Mouse (Mus musculus) E14TG2a.4 (cell line): ENCODE measurements around the gene Map2k2.

Experiments
- H3K27me3 ChIP-seq: 2 replicates; pipeline ENCODE4 v1.6.1; 2014; ENCODE audit warnings: low read length, control low read depth; ENCODE audit not compliant: insufficient read depth
- H3K36me3 ChIP-seq: 2 replicates; pipeline ENCODE4 v1.6.1; 2014; ENCODE audit warnings: low read length, control low read depth; ENCODE audit not compliant: insufficient read depth
- H3K4me1 ChIP-seq: replicated peaks from 2 replicates; pipeline ENCODE4 v1.6.1; 2014; ENCODE audit warnings: low read depth, low read length, control low read depth
- H3K4me3 ChIP-seq: replicated peaks from 2 replicates; pipeline ENCODE4 v1.5.1; 2014; ENCODE audit warnings: mild to moderate bottlenecking, low read length
- H3K9me3 ChIP-seq: 2 replicates; pipeline ENCODE4 v1.6.1; 2014; ENCODE audit warnings: low read length, control low read depth
- CTCF ChIP-seq: conservative IDR thresholded peaks from 2 replicates; pipeline ENCODE4 v1.5.1; 2014; ENCODE audit warnings: low read length
- NANOG ChIP-seq: IDR thresholded peaks from 2 replicates; pipeline ENCODE4 v1.6.1; 2014; ENCODE audit warnings: borderline replicate concordance, low read length, mixed read lengths
- POU5F1 ChIP-seq: IDR thresholded peaks from 2 replicates; pipeline ENCODE4 v1.6.1; 2014; ENCODE audit warnings: low read length, borderline replicate concordance

Gene Map2k2

DNA sequence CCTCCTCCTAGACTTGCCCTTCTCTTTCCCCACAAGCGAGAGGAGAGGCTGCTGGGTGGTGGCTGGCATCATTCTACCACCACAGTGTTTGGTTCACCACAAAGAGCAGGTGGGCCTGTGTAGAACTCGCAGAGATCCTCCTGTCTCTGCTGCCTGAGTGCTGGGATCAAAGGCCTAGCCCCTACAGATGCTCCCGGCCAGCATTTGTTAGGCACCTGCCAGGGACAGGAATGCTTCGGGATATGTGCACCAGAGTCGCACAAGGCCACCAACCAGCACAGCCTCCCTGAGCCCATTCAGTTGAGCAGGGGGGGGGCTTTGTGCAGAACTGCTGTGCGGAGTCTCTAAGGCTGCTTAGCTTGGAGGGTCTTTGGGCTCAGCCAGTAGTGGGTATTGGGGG is 39.6 kb downstream of the Map2k2 start:
- Histone ChIP-seq H3K4me1 (peaks cover 97% of the 10 kb centered on the region), H3K4me3 (peak overlapping the region; percentile 92), H3K27me3 (no peaks in the 10 kb centered on the region), H3K36me3 (peaks cover 70% of the 10 kb centered on the region), H3K9me3 (no peaks in the 10 kb centered on the region)
- TF ChIP-seq POU5F1 = no peak
- no peak for TF ChIP-seq CTCF
- no peak for TF ChIP-seq NANOG

- TF ChIP-seq CTCF = no peak
- TF ChIP-seq POU5F1 = no peak
- TF ChIP-seq NANOG = no peak
- Histone ChIP-seq H3K4me1 (peaks cover 95% of the 10 kb centered on the region), H3K4me3 (peak overlapping the region; percentile 92), H3K36me3 (peaks cover 70% of the 10 kb centered on the region), H3K9me3 (no peaks in the 10 kb centered on the region), H3K27me3 (no peaks in the 10 kb centered on the region)
These were observed 40.1 kb downstream of the Map2k2 start for GRCm38 (mm10) chr10:81145778-81146177.

DNA sequence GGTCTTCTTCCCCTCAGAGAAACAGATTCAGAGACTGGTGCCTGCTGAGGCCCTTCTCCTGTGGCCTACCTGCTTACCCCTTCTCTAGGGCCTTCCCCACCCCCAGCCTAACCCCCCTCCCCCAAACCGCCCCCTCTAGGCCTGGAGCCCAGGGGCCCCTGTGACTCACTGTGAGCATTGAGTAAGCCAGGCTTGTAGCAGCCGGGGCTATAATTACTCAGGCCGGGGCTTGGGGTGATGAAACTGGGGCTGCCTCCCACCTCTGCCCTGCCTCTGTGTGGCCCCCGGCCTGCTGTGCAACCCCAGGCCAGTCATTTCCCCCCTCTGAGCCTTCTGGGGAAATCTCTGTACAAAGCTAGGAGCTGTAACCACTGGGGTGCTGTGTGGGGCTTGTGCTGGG is 40.6 kb downstream of the Map2k2 start:
- Histone ChIP-seq H3K4me1 (peaks cover 92% of the 10 kb centered on the region), H3K27me3 (no peaks in the 10 kb centered on the region), H3K36me3 (peaks cover 70% of the 10 kb centered on the region), H3K4me3 (peak overlapping the region; percentile 92), H3K9me3 (no peaks in the 10 kb centered on the region)
- TF ChIP-seq POU5F1 (no peak), CTCF (no peak), NANOG (no peak)

DNA sequence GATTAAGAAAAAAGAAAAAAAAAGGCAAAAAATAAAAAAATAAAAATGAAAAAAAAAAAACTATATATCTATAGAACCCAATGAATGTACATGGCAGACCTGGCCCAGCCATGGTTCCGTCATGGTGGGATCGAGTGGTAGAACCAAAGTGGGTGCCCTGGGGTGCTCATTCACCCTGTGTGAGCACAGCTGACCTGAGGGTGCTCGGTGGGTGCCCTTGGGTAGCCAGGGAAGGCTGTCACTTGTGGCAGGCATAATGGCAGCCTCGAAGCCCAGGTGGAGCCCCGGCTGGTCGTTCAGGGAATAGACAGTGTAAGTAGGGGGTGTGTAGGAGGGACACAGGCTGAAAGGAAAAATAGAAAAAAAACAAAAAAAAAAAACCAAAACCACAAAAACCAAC is 45.5 kb downstream of the Map2k2 start:
- H3K9me3 ChIP-seq = no peaks in the 10 kb centered on the region
- peaks cover 84% of the 10 kb centered on the region for H3K4me1 ChIP-seq
- TF ChIP-seq POU5F1 = no peak
- TF ChIP-seq NANOG = no peak
- no peak for TF ChIP-seq CTCF
- peaks cover 74% of the 10 kb centered on the region for H3K36me3 ChIP-seq
- H3K27me3 ChIP-seq = no peaks in the 10 kb centered on the region
- H3K4me3 ChIP-seq = no peak overlapping the region

GRCm38 (mm10) chr10:81152609-81153008 is 46.9 kb downstream of the Map2k2 start:
- no peaks in the 10 kb centered on the region for H3K9me3 ChIP-seq

DNA sequence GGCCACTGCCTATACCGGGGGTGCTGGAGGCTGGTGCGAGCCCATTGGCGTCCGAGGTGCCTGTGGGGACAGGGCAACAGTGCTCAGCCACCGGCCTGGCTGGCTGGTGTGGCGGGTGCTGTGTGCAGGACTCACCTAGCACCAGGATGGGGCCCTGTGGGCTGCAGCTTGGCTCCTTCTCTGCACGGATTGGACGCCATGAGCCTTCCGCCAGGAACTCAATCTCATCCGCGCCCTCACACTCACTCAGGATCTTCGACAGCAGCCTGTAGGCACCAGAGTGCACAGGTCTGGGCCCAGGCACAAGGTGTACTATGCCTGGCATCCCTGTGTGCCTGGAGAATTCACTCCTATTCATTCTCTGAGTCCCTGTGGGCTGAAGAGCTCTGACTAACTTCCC is 48.6 kb downstream of the Map2k2 start:
- H3K4me3 ChIP-seq = peak overlapping the region; percentile 60
- H3K9me3 ChIP-seq = no peaks in the 10 kb centered on the region
- H3K27me3 ChIP-seq = no peaks in the 10 kb centered on the region
- peaks cover 79% of the 10 kb centered on the region for H3K4me1 ChIP-seq
- H3K36me3 ChIP-seq = peaks cover 75% of the 10 kb centered on the region
- TF ChIP-seq POU5F1 = no peak
- no peak for TF ChIP-seq CTCF
- TF ChIP-seq NANOG = no peak

More at GRCm38 (mm10) chr10:81152609-81153008, 46.9 kb downstream of the Map2k2 start:
- TF ChIP-seq CTCF (no peak), NANOG (no peak), POU5F1 (no peak)
- Histone ChIP-seq H3K36me3 (peaks cover 75% of the 10 kb centered on the region), H3K4me3 (no peak overlapping the region), H3K27me3 (no peaks in the 10 kb centered on the region), H3K4me1 (peaks cover 77% of the 10 kb centered on the region)

DNA sequence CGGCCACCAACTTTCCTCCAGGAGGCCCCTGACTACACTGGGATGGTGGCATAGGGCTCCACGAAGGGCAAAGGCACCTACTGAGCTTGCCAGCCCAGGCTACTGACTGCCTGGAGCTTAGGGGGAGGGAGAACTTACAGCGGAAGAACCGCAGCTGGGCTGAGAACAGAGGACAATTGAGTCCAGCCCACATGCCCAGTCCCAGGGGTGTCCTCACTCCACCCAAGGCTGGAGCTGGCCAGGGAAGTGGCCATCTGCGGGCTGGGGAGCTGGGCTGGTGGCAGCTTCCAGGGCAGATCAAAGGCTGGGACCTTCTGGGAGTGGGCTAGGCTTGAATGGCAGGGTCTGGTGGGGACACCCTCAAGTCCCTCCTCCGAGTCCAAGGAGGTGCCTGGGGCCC is 49.0 kb downstream of the Map2k2 start:
- Histone ChIP-seq H3K27me3 (no peaks in the 10 kb centered on the region), H3K36me3 (peaks cover 73% of the 10 kb centered on the region), H3K4me1 (peaks cover 77% of the 10 kb centered on the region), H3K9me3 (no peaks in the 10 kb centered on the region), H3K4me3 (peak overlapping the region; percentile 60; the same call in 1 of the 2 replicates)
- TF ChIP-seq POU5F1 = no peak
- no peak for TF ChIP-seq CTCF
- TF ChIP-seq NANOG = no peak

DNA sequence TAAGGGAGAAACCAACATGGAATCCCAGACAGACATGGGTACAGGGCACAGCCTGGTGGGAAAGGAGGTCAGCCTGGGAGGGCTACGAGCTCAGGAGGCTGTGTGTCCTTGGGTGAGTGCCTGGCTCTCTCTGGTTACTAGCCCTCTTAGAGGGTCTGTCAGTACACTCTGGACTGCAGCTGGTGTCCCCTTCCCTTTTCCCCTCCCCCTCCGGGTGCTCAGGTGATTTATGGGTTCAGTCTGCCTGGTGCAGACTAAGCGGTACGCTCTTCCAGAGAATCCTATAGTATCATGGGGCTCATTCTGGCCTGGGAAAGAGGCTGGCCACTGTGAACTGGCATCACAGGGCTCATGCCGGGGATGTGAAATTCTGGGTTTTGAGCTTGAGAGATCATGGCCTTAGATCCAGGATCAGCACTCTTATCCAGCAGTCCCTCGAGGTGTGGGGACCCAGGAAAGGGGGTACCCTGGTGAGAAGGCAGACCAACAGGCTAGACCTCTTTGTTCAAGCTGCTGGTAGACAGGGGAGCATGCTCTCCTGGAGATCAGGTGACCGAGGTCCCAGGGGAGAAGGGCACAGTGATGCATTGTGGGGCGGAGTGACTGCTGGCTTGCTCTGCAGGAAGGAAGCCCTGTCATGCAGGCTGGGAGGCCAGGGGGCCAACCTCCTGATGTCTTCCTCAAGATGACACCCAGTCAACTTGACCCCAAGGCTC is 56.0 kb downstream of the Map2k2 start:
- no peak for TF ChIP-seq NANOG
- Histone ChIP-seq H3K27me3 (no peaks in the 10 kb centered on the region), H3K36me3 (peaks cover 90% of the 10 kb centered on the region), H3K4me1 (peaks cover 95% of the 10 kb centered on the region), H3K4me3 (peak overlapping the region; percentile 35), H3K9me3 (no peaks in the 10 kb centered on the region)

- Histone ChIP-seq H3K9me3 (no peaks in the 10 kb centered on the region), H3K36me3 (peaks cover 86% of the 10 kb centered on the region), H3K4me1 (peaks cover 96% of the 10 kb centered on the region), H3K27me3 (no peaks in the 10 kb centered on the region), H3K4me3 (peak overlapping the region; percentile 35)
- TF ChIP-seq CTCF (no peak), NANOG (no peak), POU5F1 (no peak)
These were observed 56.6 kb downstream of the Map2k2 start for GRCm38 (mm10) chr10:81162318-81162652.
